Mouse (Mus musculus): ENCODE measurements at regions not wholly inside any gene's neighbourhood (a gene's known extent, or its start where the extent isn't known, plus 50 kb on each side); places are given as distances from the start of the nearest gene placed in this dataset.

DNA sequence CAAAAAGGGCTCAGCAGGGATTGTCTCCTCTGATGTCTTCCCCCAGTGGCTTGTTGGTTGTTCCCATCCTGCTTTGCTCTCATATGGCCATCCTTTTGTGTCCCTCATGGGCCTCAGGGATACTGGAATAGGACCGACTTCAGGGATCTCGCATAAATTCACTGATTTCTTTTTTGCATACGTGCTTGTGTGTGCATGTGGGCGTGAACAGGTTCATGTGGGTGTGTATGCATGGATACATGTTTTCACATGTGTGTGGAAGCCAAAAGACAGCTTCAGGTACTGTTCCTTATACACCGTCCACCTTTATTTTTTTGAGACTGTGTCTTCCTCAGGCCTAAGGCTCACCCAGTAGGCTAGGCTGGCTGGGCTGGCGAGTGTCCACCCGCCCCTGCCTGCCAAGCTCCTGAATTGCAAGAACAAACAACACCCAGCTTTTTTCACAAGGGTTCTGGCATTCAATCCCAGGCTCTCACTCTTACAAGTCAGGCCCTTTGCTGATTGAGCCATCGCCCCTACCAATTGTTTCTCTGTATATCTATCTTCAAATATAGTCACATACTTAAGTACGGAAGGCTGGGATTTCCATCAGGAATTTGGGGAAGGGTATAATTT lies 127.0 kb upstream of the Hmgn3 start:
- no peak for ATAC-seq (ENCODE audit: low TSS enrichment)

DNA sequence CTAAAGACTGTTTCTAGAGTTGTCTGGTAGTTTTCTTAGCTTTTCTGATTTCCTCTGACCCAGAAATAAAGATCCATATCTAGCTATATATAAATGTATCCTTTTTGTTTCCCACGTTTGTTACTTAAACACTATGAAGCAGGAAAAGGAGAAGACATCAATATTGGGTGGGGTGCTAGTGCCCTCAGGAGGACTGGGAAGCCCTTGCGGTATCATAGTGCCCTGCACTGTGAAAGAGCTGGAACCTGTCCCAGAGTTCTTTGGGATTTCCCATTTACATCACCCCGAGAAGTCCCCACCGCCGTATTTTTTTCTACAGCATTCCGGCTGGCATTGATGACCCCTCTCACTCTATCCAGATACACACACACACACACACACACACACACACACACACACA lies 119.3 kb upstream of the Hmgn3 start:
- no peak for ATAC-seq (ENCODE audit: low TSS enrichment)

DNA sequence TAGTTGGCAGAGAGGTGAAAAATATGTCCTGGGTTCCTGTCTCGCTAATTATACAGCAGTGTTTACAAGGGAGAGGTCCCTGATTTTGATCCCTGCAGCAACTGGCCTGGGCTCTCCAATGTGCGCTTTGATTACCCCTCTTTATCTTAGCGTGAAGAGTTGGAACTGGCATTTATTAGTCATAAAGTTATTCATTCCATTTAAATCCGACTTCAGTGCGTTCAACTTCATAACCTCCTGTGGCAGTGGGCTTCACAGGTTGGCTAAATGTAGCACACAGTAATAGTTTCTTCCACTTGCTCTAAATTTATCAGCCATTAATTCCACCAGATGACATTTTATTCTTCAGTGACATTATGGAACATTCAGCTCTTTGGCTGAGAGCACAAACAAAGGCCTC lies 113.0 kb upstream of the Hmgn3 start:
- no peak for ATAC-seq (ENCODE audit: low TSS enrichment)

DNA sequence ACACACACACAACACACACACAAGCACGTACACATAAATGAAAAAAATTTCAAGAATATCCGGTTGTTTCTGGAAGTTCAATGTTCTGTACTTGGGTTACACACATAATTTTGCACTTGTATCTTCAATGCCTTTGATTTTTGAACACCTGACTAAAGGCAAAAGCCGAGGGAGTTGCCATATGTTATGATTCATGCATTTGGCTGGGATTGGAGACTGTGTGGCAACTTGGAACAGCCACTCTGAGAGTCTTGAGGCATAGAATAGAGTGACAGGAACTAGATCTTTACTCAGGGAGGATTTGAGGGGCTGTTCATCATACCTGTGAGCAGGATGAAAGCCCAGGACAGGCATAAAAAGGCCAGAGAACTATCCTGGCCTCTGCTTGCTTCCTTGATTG lies 112.5 kb upstream of the Hmgn3 start:
- peak; percentile 97 for ATAC-seq (ENCODE audit: low TSS enrichment)

DNA sequence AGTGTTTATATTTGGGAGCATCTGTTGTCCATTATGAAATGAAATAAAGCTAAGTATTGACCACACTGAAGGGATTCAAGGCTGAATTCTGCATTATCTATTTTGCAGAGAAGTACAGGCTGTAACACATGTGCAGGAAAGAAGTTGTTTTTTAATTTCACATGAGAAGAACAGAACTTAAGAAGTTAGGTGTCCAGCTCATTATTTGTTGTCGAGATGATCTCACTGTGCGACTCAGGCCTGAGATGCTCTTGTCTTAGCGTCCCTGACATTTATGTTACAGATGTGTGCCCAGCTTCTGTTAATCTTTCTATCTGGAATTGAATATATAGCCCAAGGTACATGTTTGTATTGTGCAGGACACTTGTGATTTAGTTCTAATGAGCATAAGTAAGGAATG lies 112.0 kb upstream of the Hmgn3 start:
- ATAC-seq (ENCODE audit: low TSS enrichment), result no peak

DNA sequence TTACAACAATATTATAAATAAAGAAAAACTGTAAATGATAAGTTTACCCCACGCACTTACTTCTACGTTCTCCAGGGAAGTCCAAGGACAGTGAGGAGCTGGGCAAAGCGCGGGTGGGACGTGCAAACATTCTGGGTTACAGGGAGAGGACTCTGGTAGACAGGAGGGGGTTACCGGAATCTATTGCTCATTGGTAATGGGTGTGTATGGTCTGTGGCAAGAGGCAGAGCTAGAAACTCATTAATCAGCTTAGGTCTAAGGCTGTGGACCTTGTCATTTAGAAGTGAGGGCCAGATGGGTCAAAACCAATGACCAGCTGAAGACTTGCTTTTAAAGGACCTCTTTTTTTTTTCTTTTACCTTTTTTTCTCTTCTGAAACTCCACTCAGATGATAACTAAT lies 107.9 kb upstream of the Hmgn3 start:
- no peak for ATAC-seq (ENCODE audit: low TSS enrichment)

DNA sequence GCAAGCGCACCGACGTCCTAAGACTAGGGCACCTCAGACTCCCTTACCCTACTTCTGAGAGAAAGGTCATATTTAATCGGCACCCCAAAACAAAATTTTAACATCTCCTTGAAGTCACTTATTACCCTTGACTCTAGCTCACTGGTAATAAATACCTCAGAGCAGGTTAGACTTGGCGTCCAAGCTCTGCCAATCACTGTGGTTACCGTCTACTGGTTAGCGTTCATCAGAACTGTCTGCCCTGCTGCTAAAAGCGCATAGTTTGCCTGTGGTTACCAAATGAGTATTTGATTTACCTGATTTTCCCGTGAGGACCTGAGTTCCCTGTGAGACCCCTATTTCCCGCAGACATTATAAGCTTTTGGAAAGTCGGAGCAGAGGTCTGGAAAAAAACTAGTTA lies 107.3 kb upstream of the Hmgn3 start:
- no peak for ATAC-seq (ENCODE audit: low TSS enrichment)

DNA sequence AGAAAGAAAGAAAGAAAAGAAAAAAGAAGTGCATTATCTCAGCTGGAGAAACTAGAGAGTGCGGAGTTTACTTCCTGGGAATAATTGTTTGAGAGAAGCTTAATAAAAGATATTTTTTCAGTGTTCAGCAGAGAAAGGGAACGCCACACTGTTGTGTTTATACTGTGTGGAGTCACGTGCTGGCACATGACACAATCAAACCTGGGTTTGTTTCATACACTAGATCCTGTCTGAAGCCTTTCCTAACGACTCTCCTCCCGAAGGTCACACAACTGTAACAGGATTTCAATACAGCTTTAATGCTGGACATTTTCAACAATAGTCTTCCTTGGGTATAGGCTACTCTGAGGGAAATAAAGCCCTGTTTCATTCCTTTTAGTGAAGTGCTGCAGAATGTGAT lies 105.3 kb upstream of the Hmgn3 start:
- ATAC-seq (ENCODE audit: low TSS enrichment), result no peak

DNA sequence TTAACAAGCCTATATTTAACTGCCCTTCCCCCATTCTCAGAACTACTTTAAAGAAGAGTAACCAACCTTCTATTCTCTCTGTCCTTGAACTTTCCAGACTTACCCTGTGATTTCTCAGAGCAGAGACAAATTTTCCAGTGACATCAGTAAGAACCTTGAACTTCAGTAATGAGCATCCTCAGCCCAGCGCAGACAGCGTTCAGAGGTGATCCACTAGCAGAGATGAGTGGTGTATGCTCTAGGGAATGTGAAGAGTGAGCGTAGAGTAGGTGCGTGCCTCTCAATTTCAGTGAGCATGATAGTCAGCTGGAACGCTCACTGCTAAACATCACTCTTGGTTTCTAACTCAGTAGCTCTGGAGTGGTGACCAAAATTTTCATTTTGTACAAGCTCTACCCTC lies 103.4 kb upstream of the Hmgn3 start:
- ATAC-seq (ENCODE audit: low TSS enrichment), result no peak

DNA sequence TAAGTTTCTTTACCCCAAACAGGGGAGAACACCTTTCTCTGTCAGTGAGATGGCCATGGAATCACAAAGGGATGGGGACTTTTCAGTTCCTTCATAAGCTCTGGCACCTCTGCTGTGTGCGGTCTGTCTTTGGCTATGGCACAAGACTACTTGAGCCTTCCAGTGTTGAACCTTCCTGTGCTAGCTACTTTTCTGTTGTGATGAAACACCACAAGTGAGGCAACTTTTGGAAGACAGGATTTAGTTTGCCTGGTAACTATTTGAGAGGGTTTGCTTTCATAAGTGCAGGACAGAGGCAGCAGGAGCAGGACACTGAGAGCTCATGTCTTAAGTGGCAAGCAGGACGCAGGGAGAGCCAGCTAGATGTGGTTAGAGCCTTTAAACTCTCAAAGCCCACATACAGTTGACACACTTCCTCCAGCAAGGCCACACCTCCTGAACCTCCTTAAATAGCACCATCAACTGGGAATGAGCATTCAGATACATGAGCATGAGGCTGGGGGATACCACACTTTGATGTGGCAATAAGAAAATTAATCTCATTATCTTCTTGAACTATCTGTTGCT lies 101.8 kb upstream of the Hmgn3 start:
- no peak for ATAC-seq (ENCODE audit: low TSS enrichment)

DNA sequence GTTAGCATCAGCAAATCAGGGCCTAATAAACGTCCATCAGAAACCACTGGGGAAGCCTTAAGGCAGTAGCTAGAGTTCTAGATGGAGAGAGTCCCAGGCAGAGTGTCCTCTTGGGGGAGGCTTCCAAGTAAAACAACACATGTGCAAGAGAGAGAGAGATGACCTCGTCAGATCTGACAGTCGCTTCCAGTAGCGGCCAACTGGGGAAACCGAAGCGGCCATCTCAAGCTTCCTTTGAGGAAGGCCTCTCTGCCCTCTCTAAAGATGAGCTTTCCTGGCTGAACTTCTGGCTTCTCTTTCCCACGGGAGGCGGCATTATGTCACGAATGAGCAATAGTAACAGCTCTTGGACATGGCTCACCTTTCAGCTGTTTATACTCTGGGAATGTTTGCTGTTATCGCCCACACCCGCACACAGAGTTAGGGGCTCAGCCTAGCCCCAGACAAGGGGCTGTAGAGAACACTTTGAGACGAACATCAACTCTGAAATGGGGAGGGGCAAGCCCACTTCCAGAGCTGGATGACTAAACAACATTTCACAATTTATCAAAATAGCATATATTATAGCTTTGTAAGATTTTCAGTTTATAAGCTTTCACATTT lies 100.7 kb upstream of the Hmgn3 start:
- ATAC-seq (ENCODE audit: low TSS enrichment), result no peak

DNA sequence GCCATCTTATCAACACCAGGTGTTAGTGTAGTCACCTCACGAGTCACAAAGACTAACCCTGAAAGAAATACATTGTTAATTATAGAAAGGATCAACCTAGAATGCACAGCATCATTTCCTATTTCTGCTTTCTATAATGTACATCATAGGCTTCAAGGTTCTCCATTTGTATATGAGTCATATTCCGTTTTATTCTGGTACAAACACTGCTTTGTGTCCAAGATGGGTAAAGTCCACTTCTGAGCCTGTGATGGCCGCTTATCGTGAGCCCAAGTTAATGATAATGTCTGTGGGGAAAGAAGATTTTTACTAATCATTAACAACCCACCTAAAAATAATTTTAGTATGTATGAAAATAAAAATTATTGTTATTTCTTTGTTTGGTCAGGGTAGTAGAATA lies 94.6 kb upstream of the Hmgn3 start:
- ATAC-seq (ENCODE audit: low TSS enrichment), result no peak

DNA sequence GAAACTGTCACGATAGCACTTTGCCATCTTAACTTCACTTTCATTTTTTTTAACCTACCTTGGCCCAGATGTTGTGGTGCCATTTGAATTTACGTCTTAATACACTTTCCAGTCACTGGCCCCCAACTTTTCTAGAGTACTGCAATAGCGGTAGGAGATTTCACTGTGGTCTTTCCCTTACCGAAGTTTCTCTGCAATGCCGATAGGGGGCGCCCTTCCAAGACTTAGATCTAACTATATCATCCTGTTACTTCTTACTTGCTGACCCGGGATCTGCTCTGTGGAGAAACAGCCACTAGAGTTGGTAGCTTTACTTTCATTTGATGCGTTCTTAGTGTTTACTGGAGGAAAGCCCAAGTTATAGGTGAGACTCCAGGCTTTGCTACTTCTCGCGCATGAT lies 92.6 kb upstream of the Hmgn3 start:
- no peak for ATAC-seq (ENCODE audit: low TSS enrichment)

DNA sequence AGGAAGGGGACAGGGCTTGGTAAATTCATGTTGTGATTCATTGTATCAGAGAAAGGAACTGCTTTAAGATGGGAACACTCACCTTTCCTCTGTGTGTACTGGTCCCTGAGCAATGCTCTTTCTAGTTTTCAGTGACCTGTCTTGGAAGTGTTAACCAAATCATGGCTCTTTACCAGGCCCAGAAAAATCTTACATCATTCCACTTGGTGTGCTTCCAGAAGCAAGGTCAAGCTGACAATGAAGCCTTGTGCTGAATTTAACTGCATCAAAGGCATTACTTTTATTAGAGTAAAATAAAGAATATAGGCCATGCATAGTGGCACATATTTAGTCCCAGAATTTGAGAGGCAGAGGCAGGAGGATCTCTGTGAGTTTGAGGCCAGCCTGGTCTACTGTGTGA lies 75.4 kb upstream of the Hmgn3 start:
- no peak for ATAC-seq (ENCODE audit: low TSS enrichment)

DNA sequence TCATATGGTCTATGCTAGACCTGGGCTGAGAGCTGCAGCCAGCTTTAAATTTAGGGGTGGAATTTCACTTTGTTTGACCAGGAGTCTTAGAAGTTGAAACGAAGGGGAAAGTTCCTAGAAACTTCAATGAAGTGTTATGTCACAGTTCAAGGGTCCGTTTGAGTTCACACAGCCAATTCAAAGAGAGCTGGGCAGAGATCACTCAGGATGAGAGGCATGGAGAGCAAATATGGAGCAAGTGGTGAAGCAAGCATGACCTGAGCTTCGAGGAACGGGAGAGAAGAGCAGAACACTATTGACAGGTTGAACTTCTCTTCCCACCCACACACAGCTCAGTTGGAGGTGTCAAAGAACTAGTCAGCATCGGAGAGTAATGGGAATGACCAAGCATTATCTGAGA lies 56.1 kb upstream of the Hmgn3 start:
- ATAC-seq (ENCODE audit: low TSS enrichment), result no peak

DNA sequence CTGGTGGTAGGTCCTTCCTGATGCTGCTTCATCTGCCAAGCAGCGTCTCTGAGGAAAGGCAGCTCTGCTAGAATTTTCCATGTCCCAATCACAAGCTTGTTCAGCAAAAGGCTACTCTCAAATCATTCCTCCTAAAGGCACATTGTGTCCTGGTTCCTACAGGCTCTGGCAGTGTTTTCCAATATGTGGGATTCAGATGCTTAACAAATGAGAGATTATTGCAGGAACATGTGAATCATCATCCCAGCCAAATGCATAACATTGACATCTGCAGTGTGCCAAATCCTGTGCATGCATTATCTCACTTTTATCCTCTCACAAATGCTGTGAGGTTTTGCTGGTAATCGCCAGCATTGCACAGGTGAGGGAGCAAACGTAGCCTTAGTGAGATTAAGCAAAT lies 53.3 kb upstream of the Hmgn3 start:
- ATAC-seq (ENCODE audit: low TSS enrichment), result peak; percentile 94

DNA sequence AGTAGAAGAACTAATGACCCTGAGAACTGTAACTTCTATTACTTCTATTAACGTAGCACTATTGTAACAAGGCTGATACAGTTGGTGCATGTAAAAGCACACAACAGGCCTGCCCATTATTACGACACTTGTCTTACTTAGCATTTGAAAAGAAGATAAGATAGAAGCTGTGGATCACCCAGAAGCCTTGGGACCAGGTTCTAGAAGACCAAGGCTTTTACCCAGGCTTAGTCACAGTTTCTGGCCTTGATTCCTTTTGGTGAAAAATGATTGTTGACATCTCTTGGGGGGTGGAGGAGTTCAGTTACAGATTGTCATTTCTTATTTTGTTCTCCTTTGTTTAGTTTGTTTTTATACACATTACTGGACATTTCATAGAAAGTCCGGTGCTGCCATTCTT lies 52.7 kb upstream of the Hmgn3 start:
- ATAC-seq (ENCODE audit: low TSS enrichment), result no peak

DNA sequence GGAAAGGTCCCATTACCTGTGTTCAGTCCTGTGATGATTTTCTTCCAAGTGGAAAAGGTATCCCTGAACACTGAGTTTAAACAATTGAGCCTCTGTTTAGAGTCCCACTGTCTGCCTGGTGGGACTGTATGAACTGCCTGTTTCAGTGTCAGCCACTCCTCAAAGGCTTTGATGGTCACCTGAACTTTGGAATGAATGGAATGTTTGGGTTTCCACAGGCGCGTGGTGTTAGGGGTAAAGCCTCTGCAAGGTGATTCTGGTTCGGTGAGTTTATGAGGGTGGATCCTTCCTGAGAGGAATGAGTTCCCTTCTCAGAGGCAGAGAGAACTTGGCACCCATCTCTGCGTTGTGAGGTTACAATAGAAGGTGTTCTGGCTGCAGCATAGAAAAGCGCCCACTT lies 50.5 kb upstream of the Hmgn3 start:
- ATAC-seq (ENCODE audit: low TSS enrichment), result no peak

Measured in frontal cortex, adult (tissue).